Mouse (Mus musculus): ENCODE results near the gene Ak5. TPM values are rescaled to one million over a fixed set of nuclear protein-coding genes. Genes with fewer than 3 reads are reported as not detected.
A peak's percentile ranks its signal among the peaks of the same experiment; 100 is the strongest.

Ak5 gene
- polyA plus RNA-seq, 1 experiment from 2014 or later: 3.1 TPM

DNA sequence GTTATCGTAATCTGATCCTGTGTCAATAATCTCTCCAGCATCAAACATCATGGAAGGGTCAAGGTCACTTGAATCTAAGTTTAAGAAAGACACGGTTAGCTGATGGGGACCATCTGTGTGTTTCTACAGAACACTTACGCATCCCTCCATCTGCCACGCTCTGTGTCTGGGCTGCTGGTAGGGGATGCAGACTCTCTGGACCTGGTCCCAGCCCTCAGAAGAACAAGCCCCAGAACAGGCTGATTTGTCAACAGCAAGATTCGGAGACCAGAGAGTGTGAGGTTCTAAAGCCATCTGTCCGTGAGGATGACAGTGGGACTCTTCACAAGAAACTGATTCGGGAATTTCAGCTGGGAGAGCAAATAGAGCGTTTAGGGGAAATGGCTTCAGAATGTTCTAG, 141.4 kb downstream of the Ak5 start:
- DNase-seq (ENCODE audit: low spot score): no peak
- Histone ChIP-seq H3K4me3 (ENCODE audit: low read depth, low read length) (no peak overlapping the region), H3K27me3 (replicated peaks; ENCODE audit: control insufficient read depth, insufficient read depth, low read length) (no peaks in the 10 kb centered on the region), H3K9me3 (ENCODE audit: control insufficient read depth, low read length) (no peaks in the 10 kb centered on the region), H3K4me1 (ENCODE audit: control insufficient read depth, insufficient read depth, low read length) (no peaks in the 10 kb centered on the region), H3K36me3 (ENCODE audit: control insufficient read depth, insufficient read depth, low read length) (no peaks in the 10 kb centered on the region), H3K27ac (replicated peaks; ENCODE audit: low read depth, low read length) (no peak overlapping the region), H3K9ac (ENCODE audit: low read depth, low read length) (no peak overlapping the region), H3K4me2 (ENCODE audit: low read depth, low read length) (no peak overlapping the region)
- WGBS: 62% methylated on average over 8 of the region's 8 CpGs
- no peak for ATAC-seq (ENCODE audit: low read depth)

- Histone ChIP-seq H3K9me3 (ENCODE audit: control insufficient read depth, low read length) (no peaks in the 10 kb centered on the region), H3K4me1 (ENCODE audit: control insufficient read depth, insufficient read depth, low read length) (no peaks in the 10 kb centered on the region), H3K27ac (replicated peaks; ENCODE audit: low read depth, low read length) (no peak overlapping the region), H3K36me3 (ENCODE audit: control insufficient read depth, insufficient read depth, low read length) (no peaks in the 10 kb centered on the region), H3K27me3 (replicated peaks; ENCODE audit: control insufficient read depth, insufficient read depth, low read length) (no peaks in the 10 kb centered on the region), H3K4me3 (ENCODE audit: low read depth, low read length) (no peak overlapping the region), H3K9ac (ENCODE audit: low read depth, low read length) (no peak overlapping the region), H3K4me2 (ENCODE audit: low read depth, low read length) (no peak overlapping the region)
- no peak for ATAC-seq (ENCODE audit: low read depth)
- no peak for DNase-seq (ENCODE audit: low spot score)
- WGBS: 64% methylated on average over 4 of the region's 4 CpGs
Measured at GRCm38 (mm10) chr3:152523315-152523638, 144.9 kb downstream of the Ak5 start.

GRCm38 (mm10) chr3:152522634-152523314, 145.4 kb downstream of the Ak5 start:
- H3K27ac ChIP-seq (replicated peaks; ENCODE audit: low read depth, low read length): no peak overlapping the region
- H3K9ac ChIP-seq (ENCODE audit: low read depth, low read length): no peak overlapping the region
- ATAC-seq (ENCODE audit: low read depth) (no peak), DNase-seq (ENCODE audit: low spot score) (no peak)
- WGBS: 58% methylated on average over 6 of the region's 6 CpGs
- no peaks in the 10 kb centered on the region for H3K9me3 ChIP-seq (ENCODE audit: control insufficient read depth, low read length)
- no peak overlapping the region for H3K4me2 ChIP-seq (ENCODE audit: low read depth, low read length)
- H3K4me1 ChIP-seq (ENCODE audit: control insufficient read depth, insufficient read depth, low read length): no peaks in the 10 kb centered on the region
- no peak overlapping the region for H3K4me3 ChIP-seq (ENCODE audit: low read depth, low read length)
- H3K27me3 ChIP-seq (replicated peaks; ENCODE audit: control insufficient read depth, insufficient read depth, low read length): no peaks in the 10 kb centered on the region
- no peaks in the 10 kb centered on the region for H3K36me3 ChIP-seq (ENCODE audit: control insufficient read depth, insufficient read depth, low read length)

DNA sequence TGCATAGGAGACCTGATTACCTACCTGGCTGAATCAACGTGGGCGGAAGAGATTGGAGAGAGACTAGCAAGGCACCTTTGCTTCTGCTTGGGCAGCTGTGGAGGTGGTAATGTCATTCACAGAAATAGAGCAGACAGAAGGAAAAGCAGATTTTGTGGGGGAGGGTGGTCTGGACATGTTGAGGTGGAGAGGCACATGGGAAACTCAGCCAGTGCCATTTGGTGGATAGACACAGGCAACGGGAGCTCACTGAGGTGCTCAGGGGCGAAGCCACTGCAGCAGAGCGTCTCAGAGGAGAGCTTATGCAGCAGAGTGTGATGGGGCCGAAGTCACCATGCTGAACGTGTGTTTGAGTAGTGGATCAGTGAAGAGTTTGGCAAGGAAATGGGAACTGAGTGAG, 147.1 kb downstream of the Ak5 start:
- Histone ChIP-seq H3K27ac (replicated peaks; ENCODE audit: low read depth, low read length) (no peak overlapping the region), H3K9me3 (ENCODE audit: control insufficient read depth, low read length) (no peaks in the 10 kb centered on the region)
- ATAC-seq (ENCODE audit: low read depth): no peak

GRCm38 (mm10) chr3:152520074-152520473, 148.1 kb downstream of the Ak5 start:
- DNase-seq (ENCODE audit: low spot score) (no peak), ATAC-seq (ENCODE audit: low read depth) (no peak)
- H3K36me3 ChIP-seq (ENCODE audit: control insufficient read depth, insufficient read depth, low read length): no peaks in the 10 kb centered on the region
- no peak overlapping the region for H3K4me3 ChIP-seq (ENCODE audit: low read depth, low read length)
- no peak overlapping the region for H3K4me2 ChIP-seq (ENCODE audit: low read depth, low read length)
- H3K9me3 ChIP-seq (ENCODE audit: control insufficient read depth, low read length): no peaks in the 10 kb centered on the region
- WGBS: 57% methylated on average over 3 of the region's 3 CpGs
- no peaks in the 10 kb centered on the region for H3K27me3 ChIP-seq (replicated peaks; ENCODE audit: control insufficient read depth, insufficient read depth, low read length)
- no peak overlapping the region for H3K9ac ChIP-seq (ENCODE audit: low read depth, low read length)
- H3K27ac ChIP-seq (replicated peaks; ENCODE audit: low read depth, low read length): no peak overlapping the region
- no peaks in the 10 kb centered on the region for H3K4me1 ChIP-seq (ENCODE audit: control insufficient read depth, insufficient read depth, low read length)

More for the DNA sequence above, 147.1 kb downstream of the Ak5 start:
- H3K9ac ChIP-seq (ENCODE audit: low read depth, low read length): no peak overlapping the region
- 88% methylated on average over 7 of the region's 7 CpGs for WGBS
- no peaks in the 10 kb centered on the region for H3K27me3 ChIP-seq (replicated peaks; ENCODE audit: control insufficient read depth, insufficient read depth, low read length)
- H3K4me1 ChIP-seq (ENCODE audit: control insufficient read depth, insufficient read depth, low read length): no peaks in the 10 kb centered on the region
- H3K4me2 ChIP-seq (ENCODE audit: low read depth, low read length): no peak overlapping the region
- H3K4me3 ChIP-seq (ENCODE audit: low read depth, low read length): no peak overlapping the region
- no peaks in the 10 kb centered on the region for H3K36me3 ChIP-seq (ENCODE audit: control insufficient read depth, insufficient read depth, low read length)
- no peak for DNase-seq (ENCODE audit: low spot score)

- ATAC-seq (ENCODE audit: low read depth) (no peak), DNase-seq (ENCODE audit: low spot score) (no peak)
- no peaks in the 10 kb centered on the region for H3K9me3 ChIP-seq (ENCODE audit: control insufficient read depth, low read length)
- 80% methylated on average over 10 of the region's 10 CpGs for WGBS
- H3K9ac ChIP-seq (ENCODE audit: low read depth, low read length): no peak overlapping the region
- H3K4me2 ChIP-seq (ENCODE audit: low read depth, low read length): no peak overlapping the region
- no peak overlapping the region for H3K4me3 ChIP-seq (ENCODE audit: low read depth, low read length)
- no peaks in the 10 kb centered on the region for H3K27me3 ChIP-seq (replicated peaks; ENCODE audit: control insufficient read depth, insufficient read depth, low read length)
- H3K4me1 ChIP-seq (ENCODE audit: control insufficient read depth, insufficient read depth, low read length): no peaks in the 10 kb centered on the region
- no peak overlapping the region for H3K27ac ChIP-seq (replicated peaks; ENCODE audit: low read depth, low read length)
- H3K36me3 ChIP-seq (ENCODE audit: control insufficient read depth, insufficient read depth, low read length): no peaks in the 10 kb centered on the region
Measured at GRCm38 (mm10) chr3:152519556-152519955, 148.6 kb downstream of the Ak5 start.

GRCm38 (mm10) chr3:152516569-152516968, 151.6 kb downstream of the Ak5 start:
- Histone ChIP-seq H3K4me1 (ENCODE audit: control insufficient read depth, insufficient read depth, low read length) (no peaks in the 10 kb centered on the region), H3K4me3 (ENCODE audit: low read depth, low read length) (no peak overlapping the region), H3K27me3 (replicated peaks; ENCODE audit: control insufficient read depth, insufficient read depth, low read length) (no peaks in the 10 kb centered on the region), H3K9me3 (ENCODE audit: control insufficient read depth, low read length) (no peaks in the 10 kb centered on the region), H3K4me2 (ENCODE audit: low read depth, low read length) (no peak overlapping the region), H3K27ac (replicated peaks; ENCODE audit: low read depth, low read length) (no peak overlapping the region), H3K9ac (ENCODE audit: low read depth, low read length) (no peak overlapping the region), H3K36me3 (ENCODE audit: control insufficient read depth, insufficient read depth, low read length) (no peaks in the 10 kb centered on the region)
- WGBS: 63% methylated on average over 3 of the region's 3 CpGs
- DNase-seq (ENCODE audit: low spot score) (no peak), ATAC-seq (ENCODE audit: low read depth) (no peak)

DNA sequence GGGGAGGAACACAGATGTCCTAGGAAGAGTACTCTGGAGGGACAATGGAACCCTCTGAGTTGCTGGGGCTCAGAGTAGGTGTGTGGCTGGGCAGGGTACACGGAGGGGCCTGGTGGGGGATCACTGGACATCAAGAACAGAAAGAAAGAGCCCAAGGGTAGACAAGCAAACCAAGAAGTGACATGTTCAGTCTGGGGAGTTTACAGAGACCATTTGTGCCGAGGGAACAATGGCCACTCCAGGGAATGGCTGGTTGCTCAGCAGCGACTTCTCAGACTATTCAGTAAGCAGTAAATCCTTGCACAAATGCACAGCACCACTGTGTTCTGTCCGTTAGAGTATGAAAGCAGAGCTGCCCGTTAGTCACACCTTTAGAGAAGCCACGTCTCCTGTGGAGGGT, 152.2 kb downstream of the Ak5 start:
- ATAC-seq (ENCODE audit: low read depth) (no peak), DNase-seq (ENCODE audit: low spot score) (no peak)
- WGBS: 66% methylated on average over 6 of the region's 6 CpGs

DNA sequence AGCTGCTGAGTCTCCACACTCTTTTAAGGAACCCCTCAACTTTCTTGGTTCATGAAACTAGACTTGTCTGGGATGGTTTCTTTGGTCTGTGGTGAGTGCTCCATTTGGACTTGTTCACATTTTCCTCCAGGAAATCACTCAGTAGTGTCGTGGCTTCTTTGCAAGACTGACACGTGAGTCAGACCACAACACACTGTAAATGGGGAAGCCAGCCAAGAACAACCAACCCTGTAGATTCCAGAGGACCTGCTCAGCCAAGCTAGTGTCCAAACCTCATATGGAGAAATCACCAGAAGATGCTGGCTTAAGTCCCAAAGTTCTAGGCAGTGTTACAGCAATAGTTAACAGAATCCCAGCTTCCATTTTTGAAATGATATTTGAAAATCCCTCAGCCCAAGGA, 155.6 kb downstream of the Ak5 start:
- Histone ChIP-seq H3K27me3 (replicated peaks; ENCODE audit: control insufficient read depth, insufficient read depth, low read length) (no peaks in the 10 kb centered on the region), H3K4me1 (ENCODE audit: control insufficient read depth, insufficient read depth, low read length) (no peaks in the 10 kb centered on the region), H3K4me2 (ENCODE audit: low read depth, low read length) (no peak overlapping the region), H3K36me3 (ENCODE audit: control insufficient read depth, insufficient read depth, low read length) (no peaks in the 10 kb centered on the region), H3K27ac (replicated peaks; ENCODE audit: low read depth, low read length) (no peak overlapping the region), H3K4me3 (ENCODE audit: low read depth, low read length) (no peak overlapping the region), H3K9ac (ENCODE audit: low read depth, low read length) (no peak overlapping the region), H3K9me3 (ENCODE audit: control insufficient read depth, low read length) (no peaks in the 10 kb centered on the region)
- DNase-seq (ENCODE audit: low spot score): peak; percentile 79
- ATAC-seq (ENCODE audit: low read depth): no peak
- 55% methylated on average over 2 of the region's 2 CpGs for WGBS

More for the DNA sequence above, 152.2 kb downstream of the Ak5 start:
- Histone ChIP-seq H3K27me3 (replicated peaks; ENCODE audit: control insufficient read depth, insufficient read depth, low read length) (no peaks in the 10 kb centered on the region), H3K9ac (ENCODE audit: low read depth, low read length) (no peak overlapping the region), H3K4me3 (ENCODE audit: low read depth, low read length) (no peak overlapping the region), H3K9me3 (ENCODE audit: control insufficient read depth, low read length) (no peaks in the 10 kb centered on the region), H3K4me2 (ENCODE audit: low read depth, low read length) (no peak overlapping the region), H3K27ac (replicated peaks; ENCODE audit: low read depth, low read length) (no peak overlapping the region), H3K4me1 (ENCODE audit: control insufficient read depth, insufficient read depth, low read length) (no peaks in the 10 kb centered on the region), H3K36me3 (ENCODE audit: control insufficient read depth, insufficient read depth, low read length) (no peaks in the 10 kb centered on the region)
